Mouse (Mus musculus): ENCODE results near the gene Dpep1. TPM values are rescaled to one million over a fixed set of nuclear protein-coding genes. Genes with fewer than 3 reads are reported as not detected.
A peak's percentile ranks its signal among the peaks of the same experiment; 100 is the strongest.

Gene Dpep1
- polyA plus RNA-seq, 2 experiments, result 0.07 to 0.23 TPM

GRCm38 (mm10) chr8:123232553-123232952 is 46.5 kb downstream of the Dpep1 start:
- peaks cover 7 to 10% of the 10 kb centered on the region in 2 experiments for H3K4me1 ChIP-seq (replicated peaks; ENCODE audit: control insufficient read depth in 2 of 2, insufficient read depth in 2 of 2, low read length in 1 of 2)
- H3K9ac ChIP-seq (replicated peaks), result no peak overlapping the region
- 40% methylated on average over 7 of the region's 7 CpGs for WGBS (ENCODE audit: insufficient replicate concordance)
- H3K9me3 ChIP-seq (ENCODE audit: control insufficient read depth, low read length), result no peaks in the 10 kb centered on the region
- ATAC-seq (ENCODE audit: insufficient read depth), result no peak
- DNase-seq (ENCODE audit: low read depth in 3 of 3, low spot score in 3 of 3), result no peak
- no peak overlapping the region for H3K4me2 ChIP-seq (ENCODE audit: low read depth)
- H3K4me3 ChIP-seq (ENCODE audit: insufficient read depth in 1 of 2, low read depth in 2 of 2, low read length in 2 of 2), result no peak overlapping the region
- H3K36me3 ChIP-seq (replicated peaks; ENCODE audit: control insufficient read depth, insufficient read depth, low read depth), result no peaks in the 10 kb centered on the region
- H3K27me3 ChIP-seq (ENCODE audit: control insufficient read depth, insufficient read depth, low read length), result peaks cover 12% of the 10 kb centered on the region
- TF ChIP-seq CTCF (IDR thresholded peaks at IDR 0.05; ENCODE audit: low read depth) (no peak), EP300 (IDR thresholded peaks at IDR 0.05; ENCODE audit: low read depth) (no peak)
- H3K27ac ChIP-seq, result no peak overlapping the region

DNA sequence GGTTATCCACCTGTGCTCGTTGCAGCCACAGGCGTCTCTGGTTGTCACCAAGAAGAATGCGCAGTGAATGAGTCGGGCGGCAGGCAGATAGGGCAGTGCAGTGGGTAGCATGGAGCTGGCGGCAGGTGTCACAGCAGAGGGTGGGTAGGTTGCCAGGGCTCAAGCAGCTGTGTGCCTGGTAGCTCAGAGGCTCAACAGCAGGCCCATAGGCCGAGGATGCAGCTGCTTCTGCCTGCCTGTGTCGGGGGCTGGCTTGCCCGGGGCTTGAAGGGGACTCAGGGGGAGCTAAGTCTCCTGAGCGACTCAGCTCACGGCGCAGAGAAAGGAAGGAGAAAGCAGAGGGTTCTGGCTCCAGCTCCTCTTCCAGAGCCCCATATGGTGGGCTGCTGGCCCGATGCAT is 47.3 kb downstream of the Dpep1 start:
- DNase-seq (ENCODE audit: low read depth in 3 of 3, low spot score in 3 of 3) (no peak), ATAC-seq (ENCODE audit: insufficient read depth) (no peak)
- Histone ChIP-seq H3K36me3 (replicated peaks; ENCODE audit: control insufficient read depth, insufficient read depth, low read depth) (no peaks in the 10 kb centered on the region), H3K9me3 (ENCODE audit: control insufficient read depth, low read length) (no peaks in the 10 kb centered on the region), H3K27ac (no peak overlapping the region), H3K9ac (replicated peaks) (no peak overlapping the region), H3K4me2 (ENCODE audit: low read depth) (no peak overlapping the region), H3K4me1 (replicated peaks; ENCODE audit: control insufficient read depth in 2 of 2, insufficient read depth in 2 of 2, low read length in 1 of 2) (peaks cover 7 to 10% of the 10 kb centered on the region in 2 experiments), H3K4me3 (ENCODE audit: insufficient read depth in 1 of 2, low read depth in 2 of 2, low read length in 2 of 2) (no peak overlapping the region), H3K27me3 (ENCODE audit: control insufficient read depth, insufficient read depth, low read length) (peaks cover 12% of the 10 kb centered on the region)
- WGBS (ENCODE audit: insufficient replicate concordance), result 71% methylated on average over 13 of the region's 13 CpGs
- no peak for TF ChIP-seq CTCF (IDR thresholded peaks at IDR 0.05; ENCODE audit: low read depth)
- TF ChIP-seq EP300 (IDR thresholded peaks at IDR 0.05; ENCODE audit: low read depth), result no peak

DNA sequence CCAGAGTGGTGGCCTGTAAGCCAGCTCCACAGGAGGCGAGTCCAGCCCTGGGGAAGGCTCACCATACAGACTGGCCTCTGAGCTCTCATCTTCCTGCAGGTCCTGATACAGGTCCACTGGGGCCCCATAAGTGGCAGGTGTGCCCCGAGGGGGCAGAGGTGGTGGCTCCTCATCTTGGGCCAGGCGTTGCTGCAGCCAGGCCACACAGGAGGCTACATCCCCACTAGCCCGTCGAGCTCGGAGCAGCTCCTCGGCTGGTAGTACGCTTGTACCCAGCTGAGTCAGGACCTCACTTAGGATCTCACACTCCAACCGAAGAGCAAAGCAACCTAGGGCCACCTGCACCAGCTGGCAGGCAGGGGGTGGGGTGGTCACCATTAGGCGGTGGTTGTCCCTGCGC is 47.7 kb downstream of the Dpep1 start:
- TF ChIP-seq CTCF (IDR thresholded peaks at IDR 0.05; ENCODE audit: low read depth) (no peak), EP300 (IDR thresholded peaks at IDR 0.05; ENCODE audit: low read depth) (no peak)
- peaks cover 12% of the 10 kb centered on the region for H3K27me3 ChIP-seq (ENCODE audit: control insufficient read depth, insufficient read depth, low read length)
- no peak for ATAC-seq (ENCODE audit: insufficient read depth)
- peaks cover 7 to 10% of the 10 kb centered on the region in 2 experiments for H3K4me1 ChIP-seq (replicated peaks; ENCODE audit: control insufficient read depth in 2 of 2, insufficient read depth in 2 of 2, low read length in 1 of 2)
- no peaks in the 10 kb centered on the region for H3K9me3 ChIP-seq (ENCODE audit: control insufficient read depth, low read length)
- no peak overlapping the region for H3K4me2 ChIP-seq (ENCODE audit: low read depth)
- no peak for DNase-seq (ENCODE audit: low read depth in 3 of 3, low spot score in 3 of 3)
- no peaks in the 10 kb centered on the region for H3K36me3 ChIP-seq (replicated peaks; ENCODE audit: control insufficient read depth, insufficient read depth, low read depth)
- no peak overlapping the region for H3K4me3 ChIP-seq (ENCODE audit: insufficient read depth in 1 of 2, low read depth in 2 of 2, low read length in 2 of 2)
- H3K27ac ChIP-seq, result no peak overlapping the region
- WGBS (ENCODE audit: insufficient replicate concordance), result 63% methylated on average over 11 of the region's 11 CpGs
- H3K9ac ChIP-seq (replicated peaks), result no peak overlapping the region

DNA sequence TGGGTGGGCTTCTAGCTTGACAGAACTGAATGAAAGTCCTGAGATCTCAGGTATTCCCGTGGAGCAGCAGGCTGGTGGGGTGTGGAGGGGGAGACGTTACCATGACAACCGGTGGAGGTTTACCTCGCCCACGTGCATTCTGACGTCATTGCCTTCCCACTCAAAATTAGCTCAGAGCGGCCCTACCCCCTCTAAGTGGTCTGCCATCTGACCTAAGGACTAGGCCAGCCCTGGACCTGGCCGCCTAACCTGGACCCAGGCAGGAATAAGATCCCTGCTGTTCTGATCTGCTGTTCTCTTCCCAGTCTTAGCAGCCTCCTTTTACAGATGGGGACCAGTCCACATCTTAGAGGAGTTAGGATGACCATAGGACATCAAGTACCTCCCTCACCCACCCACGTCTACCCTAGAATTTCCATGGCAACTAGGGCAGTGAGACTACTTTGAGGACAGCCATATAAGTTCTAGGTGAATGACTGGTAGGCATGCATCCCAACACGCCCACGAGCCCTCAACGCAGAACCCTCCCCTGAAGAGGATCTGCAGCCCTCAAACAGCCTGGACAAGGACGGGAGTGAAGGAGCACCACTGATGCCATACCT is 49.0 kb downstream of the Dpep1 start:
- Histone ChIP-seq H3K36me3 (replicated peaks; ENCODE audit: control insufficient read depth, insufficient read depth, low read depth) (no peaks in the 10 kb centered on the region), H3K4me2 (ENCODE audit: low read depth) (peak overlapping the region; percentile 94), H3K4me1 (replicated peaks; ENCODE audit: control insufficient read depth in 2 of 2, insufficient read depth in 2 of 2, low read length in 1 of 2) (peaks cover 7 to 10% of the 10 kb centered on the region in 2 experiments), H3K9me3 (ENCODE audit: control insufficient read depth, low read length) (no peaks in the 10 kb centered on the region), H3K9ac (replicated peaks) (no peak overlapping the region), H3K27me3 (ENCODE audit: control insufficient read depth, insufficient read depth, low read length) (peaks cover 12% of the 10 kb centered on the region), H3K4me3 (ENCODE audit: insufficient read depth in 1 of 2, low read depth in 2 of 2, low read length in 2 of 2) (peak overlapping the region; percentile 64 to 70; a peak in 3 of 4 replicates), H3K27ac (no peak overlapping the region)
- no peak for ATAC-seq (ENCODE audit: insufficient read depth)
- 32% methylated on average over 13 of the region's 13 CpGs for WGBS (ENCODE audit: insufficient replicate concordance)
- no peak for TF ChIP-seq EP300 (IDR thresholded peaks at IDR 0.05; ENCODE audit: low read depth)
- no peak for TF ChIP-seq CTCF (IDR thresholded peaks at IDR 0.05; ENCODE audit: low read depth)
- no peak for DNase-seq (ENCODE audit: low read depth in 3 of 3, low spot score in 3 of 3)

DNA sequence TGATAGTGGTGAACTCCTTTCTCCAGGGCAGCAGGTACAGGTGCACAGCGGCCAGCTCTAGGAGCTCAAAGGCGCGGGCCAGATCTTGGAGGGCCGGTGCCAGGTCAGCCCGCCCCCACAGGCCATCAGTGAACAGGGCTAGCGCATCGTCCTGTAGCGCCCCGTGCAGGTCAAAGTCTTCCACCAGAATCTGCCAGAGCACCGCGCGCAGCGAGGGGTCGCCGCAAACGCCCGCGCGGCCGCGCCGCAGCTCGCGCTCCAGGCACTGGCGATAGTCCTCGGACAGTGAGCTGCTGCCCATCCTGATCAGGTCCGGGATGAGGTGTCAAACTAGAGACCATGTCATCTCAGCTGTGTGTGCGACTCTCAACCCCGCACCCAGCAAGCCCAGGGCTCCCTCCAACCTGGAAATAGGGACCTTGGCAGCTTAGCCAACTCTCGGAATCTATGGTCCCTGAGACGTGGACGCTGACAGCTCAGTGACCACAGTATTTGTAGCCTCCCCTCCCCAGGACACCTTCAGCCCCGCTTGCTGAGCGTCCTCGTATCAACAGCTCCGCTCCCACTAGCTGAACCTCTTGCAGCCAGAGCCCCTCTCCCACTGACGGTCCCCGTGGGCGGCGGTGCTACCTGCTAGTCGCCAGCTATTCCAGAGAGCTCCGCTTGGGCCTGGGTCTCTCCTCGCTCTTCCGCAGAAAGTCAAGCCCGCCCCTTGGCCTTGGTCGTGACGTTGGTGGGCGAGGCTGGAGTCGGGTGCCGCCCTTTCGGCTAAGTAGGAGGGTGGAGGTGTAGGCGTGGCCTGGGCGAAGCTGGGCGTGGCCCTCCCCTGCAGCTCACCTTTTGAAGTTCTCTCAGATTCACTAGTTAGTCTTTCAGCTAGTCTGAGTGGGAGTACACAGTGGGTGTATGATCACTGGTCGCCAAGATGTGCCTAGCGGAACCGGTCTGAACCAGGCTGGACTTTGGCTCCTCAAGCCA is 49.8 kb downstream of the Dpep1 start, which contains the start of gene Spata2l:
TSS of gene Spata2l (minus strand) at position 714 of the 978 bp plus-strand sequence.
- H3K27me3 ChIP-seq (ENCODE audit: control insufficient read depth, insufficient read depth, low read length), result peaks cover 12% of the 10 kb centered on the region
- H3K4me1 ChIP-seq (replicated peaks; ENCODE audit: control insufficient read depth in 2 of 2, insufficient read depth in 2 of 2, low read length in 1 of 2), result peaks cover 7 to 10% of the 10 kb centered on the region in 2 experiments
- H3K4me2 ChIP-seq (ENCODE audit: low read depth), result peak within 1 kb of the TSS; percentile 94
- TF ChIP-seq CTCF (IDR thresholded peaks at IDR 0.05; ENCODE audit: low read depth) (peak; percentile 34; the same call in 1 of the 2 replicates), EP300 (IDR thresholded peaks at IDR 0.05; ENCODE audit: low read depth) (no peak)
- peak within 1 kb of the TSS; percentile 64 to 70 for H3K4me3 ChIP-seq (ENCODE audit: insufficient read depth in 1 of 2, low read depth in 2 of 2, low read length in 2 of 2)
- H3K27ac ChIP-seq, result no peak within 1 kb of the TSS
- no peaks in the 10 kb centered on the region for H3K9me3 ChIP-seq (ENCODE audit: control insufficient read depth, low read length)
- DNase-seq (ENCODE audit: low read depth in 3 of 3, low spot score in 3 of 3) (peak; percentile 65 to 77 (median 71)), ATAC-seq (ENCODE audit: insufficient read depth) (peak; percentile 76)
- no peaks in the 10 kb centered on the region for H3K36me3 ChIP-seq (replicated peaks; ENCODE audit: control insufficient read depth, insufficient read depth, low read depth)
- WGBS (ENCODE audit: insufficient replicate concordance), result 1% methylated on average over 57 of the region's 57 CpGs
- peak within 1 kb of the TSS; percentile 59; the same call in 1 of the 2 replicates for H3K9ac ChIP-seq (replicated peaks)
